ENCODE assay signal across 8 mouse cellular contexts in genomic region chr15:98662198-98662566, GRCm38 (mm10). TPM values are rescaled to one million over a fixed set of nuclear protein-coding genes. Genes with fewer than 3 reads are reported as not detected.
DNase-seq lines count a peak whose midpoint lies in the region; ATAC-seq lines count a peak whose summit lies in the region.

No protein-coding gene starts in this region.

- H3K4me3 ChIP-seq in heart, embryonic 14.5 days (ENCODE audit: control insufficient read depth in 1 of 2, insufficient read depth in 1 of 2, low read depth in 1 of 2, low read length in 2 of 2): peak overlapping the region; percentile 68 to 89
- H3K4me3 ChIP-seq in forebrain, embryonic 14.5 days (ENCODE audit: low read depth, low read length): peak overlapping the region; percentile 84
- H3K4me3 ChIP-seq in liver, embryonic 13.5 days (replicated peaks): peak overlapping the region; percentile 77
- H3K4me3 ChIP-seq in stomach, embryonic 15.5 days (replicated peaks): peak overlapping the region; percentile 70

- 1% methylated on average over 14 of the region's 14 CpGs for WGBS in heart, embryonic 14.5 days
- under 1% methylated on average over 14 of the region's 14 CpGs for WGBS in forebrain, embryonic 14.5 days
- under 1% methylated on average over 14 of the region's 14 CpGs for WGBS in liver, embryonic 13.5 days (ENCODE audit: insufficient replicate concordance)
- under 1% methylated on average over 14 of the region's 14 CpGs for WGBS in stomach, embryonic 15.5 days

- no peak for DNase-seq in heart, postnatal 36 days
- peak; percentile 65 for DNase-seq in NIH3T3 (ENCODE audit: low read depth)
- DNase-seq in forebrain, embryonic 14.5 days (ENCODE audit: low spot score): peak; percentile 49
- peak; percentile 54 for DNase-seq in liver, embryonic 13.5 days
- DNase-seq in right cerebral cortex, adult 2 months (ENCODE audit: low spot score in 2 of 2): no peak
- DNase-seq in thymus, postnatal 25 days: no peak

- no peaks in the 10 kb centered on the region for H3K9me3 ChIP-seq in heart, embryonic 14.5 days (ENCODE audit: control insufficient read depth, low read length)
- H3K9me3 ChIP-seq in forebrain, embryonic 14.5 days (replicated peaks; ENCODE audit: control insufficient read depth, low read length): no peaks in the 10 kb centered on the region
- no peaks in the 10 kb centered on the region for H3K9me3 ChIP-seq in liver, embryonic 13.5 days (replicated peaks)
- H3K9me3 ChIP-seq in stomach, embryonic 15.5 days: no peaks in the 10 kb centered on the region

- H3K4me2 ChIP-seq in heart, embryonic 14.5 days (ENCODE audit: low read length): peak overlapping the region; percentile 90
- peak overlapping the region; percentile 76 for H3K4me2 ChIP-seq in forebrain, embryonic 14.5 days (ENCODE audit: low read length)
- H3K4me2 ChIP-seq in liver, embryonic 13.5 days: peak overlapping the region; percentile 83
- H3K4me2 ChIP-seq in stomach, embryonic 15.5 days: peak overlapping the region; percentile 56

- H3K36me3 ChIP-seq in heart, embryonic 14.5 days (ENCODE audit: control insufficient read depth, insufficient read depth, low read length): peaks cover 28% of the 10 kb centered on the region
- peaks cover 19% of the 10 kb centered on the region for H3K36me3 ChIP-seq in forebrain, embryonic 14.5 days (ENCODE audit: control insufficient read depth, insufficient read depth, low read length)
- peaks cover 34% of the 10 kb centered on the region for H3K36me3 ChIP-seq in liver, embryonic 13.5 days
- H3K36me3 ChIP-seq in stomach, embryonic 15.5 days: peaks cover 23% of the 10 kb centered on the region

- intact Hi-C loops in heart, postnatal 36 days (cut with DNase I): loop anchor here (1.0 to 2.0 kb wide), 2 partner anchors 27 to 169 kb away; partner anchors contain the start of gene Prkag1

- H3K4me1 ChIP-seq in heart, embryonic 14.5 days (ENCODE audit: control insufficient read depth in 2 of 2, insufficient read depth in 2 of 2, low read length in 2 of 2): peaks cover 0 to 15% of the 10 kb centered on the region in 2 experiments; a peak in 2 of 4 replicates
- H3K4me1 ChIP-seq in forebrain, embryonic 14.5 days (ENCODE audit: control insufficient read depth, insufficient read depth, low read length): peaks cover 5% of the 10 kb centered on the region; the same call in 1 of the 2 replicates
- peaks cover 22% of the 10 kb centered on the region for H3K4me1 ChIP-seq in liver, embryonic 13.5 days (replicated peaks)
- 0 out of 2 replicates have a peak, but pooled peaks cover 4% of the 10 kb centered on the region for H3K4me1 ChIP-seq in stomach, embryonic 15.5 days

- H3K9ac ChIP-seq in heart, embryonic 14.5 days (ENCODE audit: low read length): peak overlapping the region; percentile 95
- H3K9ac ChIP-seq in forebrain, embryonic 14.5 days (ENCODE audit: low read length): peak overlapping the region; percentile 93
- H3K9ac ChIP-seq in liver, embryonic 13.5 days: peak overlapping the region; percentile 89
- peak overlapping the region; percentile 76 for H3K9ac ChIP-seq in stomach, embryonic 15.5 days

- no peaks in the 10 kb centered on the region for H3K27me3 ChIP-seq in heart, embryonic 14.5 days (ENCODE audit: control insufficient read depth, insufficient read depth, low read length)
- H3K27me3 ChIP-seq in forebrain, embryonic 14.5 days (replicated peaks; ENCODE audit: control insufficient read depth, insufficient read depth, low read length): no peaks in the 10 kb centered on the region
- H3K27me3 ChIP-seq in liver, embryonic 13.5 days: no peaks in the 10 kb centered on the region
- no peaks in the 10 kb centered on the region for H3K27me3 ChIP-seq in stomach, embryonic 15.5 days (replicated peaks)

- peak overlapping the region; percentile 78 to 90 for H3K27ac ChIP-seq in heart, embryonic 14.5 days (replicated peaks in 1 of 2; ENCODE audit: control insufficient read depth in 1 of 2, insufficient read depth in 1 of 2, low read depth in 2 of 2, low read length in 2 of 2)
- H3K27ac ChIP-seq in forebrain, embryonic 14.5 days (ENCODE audit: low read depth, low read length): peak overlapping the region; percentile 85
- H3K27ac ChIP-seq in liver, embryonic 13.5 days: peak overlapping the region; percentile 88
- peak overlapping the region; percentile 81 for H3K27ac ChIP-seq in stomach, embryonic 15.5 days

- no peak for ATAC-seq in heart, embryonic 14.5 days (ENCODE audit: insufficient number of reproducible peaks, insufficient read depth, low FRiP score, low read depth)
- ATAC-seq in forebrain, embryonic 14.5 days: peak; percentile 6; the same call in 1 of the 2 replicates
- peak; percentile 39 for ATAC-seq in liver, embryonic 13.5 days (ENCODE audit: low read depth)
- no peak; the same call in 1 of the 2 replicates for ATAC-seq in stomach, embryonic 15.5 days (ENCODE audit: insufficient read depth, low FRiP score, low read depth)

RNA-seq across cellular contexts. Expression of gene Ddx23, which starts 0.5 kb away (rescaled TPM):
- polyA plus RNA-seq in heart, embryonic 14.5 days (2014; fragmentation: Nextera tagmentation; extraction: Ambion mirVana): 16.9 and 18.2 TPM in 2 replicates
- 10 to 100 TPM; 51.5 to 65.1 TPM for total RNA-seq in heart, postnatal 36 days (2021)
- polyA plus RNA-seq in forebrain, embryonic 14.5 days (2014; fragmentation: Nextera tagmentation; extraction: Ambion mirVana): 18.2 and 24.3 TPM in 2 replicates
- 14.7 and 15.5 TPM in 2 replicates for polyA plus RNA-seq in liver, embryonic 13.5 days (2015; fragmentation: Nextera tagmentation; extraction: Ambion mirVana)
- 22.9 and 26.8 TPM in 2 replicates for polyA plus RNA-seq in stomach, embryonic 15.5 days (2015; fragmentation: Nextera tagmentation; extraction: Ambion mirVana)

RNA-seq across cellular contexts. Expression of gene Rnd1, which starts 15.1 kb away (rescaled TPM):
- polyA plus RNA-seq in heart, embryonic 14.5 days (2014; fragmentation: Nextera tagmentation; extraction: Ambion mirVana): 0.61 and 1.3 TPM in 2 replicates
- 1 to 10 TPM; 1.1 to 1.4 TPM for total RNA-seq in heart, postnatal 36 days (2021)
- polyA plus RNA-seq in forebrain, embryonic 14.5 days (2014; fragmentation: Nextera tagmentation; extraction: Ambion mirVana): 6.3 and 6.8 TPM in 2 replicates
- 0.35 and 0.37 TPM in 2 replicates for polyA plus RNA-seq in liver, embryonic 13.5 days (2015; fragmentation: Nextera tagmentation; extraction: Ambion mirVana)
- polyA plus RNA-seq in stomach, embryonic 15.5 days (2015; fragmentation: Nextera tagmentation; extraction: Ambion mirVana): 1.3 and 1.4 TPM in 2 replicates

RNA-seq across cellular contexts. Expression of gene Cacnb3, which starts 31.5 kb away (rescaled TPM):
- polyA plus RNA-seq in heart, embryonic 14.5 days (2014; fragmentation: Nextera tagmentation; extraction: Ambion mirVana): 6.1 and 6.6 TPM in 2 replicates
- total RNA-seq in heart, postnatal 36 days (2021): 1 to 10 TPM; 3.3 to 4.0 TPM
- 75.9 and 95.4 TPM in 2 replicates for polyA plus RNA-seq in forebrain, embryonic 14.5 days (2014; fragmentation: Nextera tagmentation; extraction: Ambion mirVana)
- 1.4 and 1.5 TPM in 2 replicates for polyA plus RNA-seq in liver, embryonic 13.5 days (2015; fragmentation: Nextera tagmentation; extraction: Ambion mirVana)
- polyA plus RNA-seq in stomach, embryonic 15.5 days (2015; fragmentation: Nextera tagmentation; extraction: Ambion mirVana): 29.0 and 32.2 TPM in 2 replicates

RNA-seq across cellular contexts. Expression of gene Ccdc65, which starts 45.8 kb away (rescaled TPM):
- 0.42 and 0.89 TPM in 2 replicates for polyA plus RNA-seq in heart, embryonic 14.5 days (2014; fragmentation: Nextera tagmentation; extraction: Ambion mirVana)
- total RNA-seq in heart, postnatal 36 days (2021): under 1 TPM; 0.33 to 0.42 TPM
- polyA plus RNA-seq in forebrain, embryonic 14.5 days (2014; fragmentation: Nextera tagmentation; extraction: Ambion mirVana): 3.2 and 3.3 TPM in 2 replicates
- polyA plus RNA-seq in liver, embryonic 13.5 days (2015; fragmentation: Nextera tagmentation; extraction: Ambion mirVana): 0.06 TPM in 1 of 2 replicates, not detected in the other
- polyA plus RNA-seq in stomach, embryonic 15.5 days (2015; fragmentation: Nextera tagmentation; extraction: Ambion mirVana): 0.84 and 1.1 TPM in 2 replicates

RNA-seq across cellular contexts. Expression of gene Adcy6, which starts 52.3 kb away (rescaled TPM):
- polyA plus RNA-seq in heart, embryonic 14.5 days (2014; fragmentation: Nextera tagmentation; extraction: Ambion mirVana): 35.2 and 43.7 TPM in 2 replicates
- total RNA-seq in heart, postnatal 36 days (2021): 100 to 1,000 TPM; 207 TPM
- 6.4 and 10.4 TPM in 2 replicates for polyA plus RNA-seq in forebrain, embryonic 14.5 days (2014; fragmentation: Nextera tagmentation; extraction: Ambion mirVana)
- 5.2 and 6.2 TPM in 2 replicates for polyA plus RNA-seq in liver, embryonic 13.5 days (2015; fragmentation: Nextera tagmentation; extraction: Ambion mirVana)
- polyA plus RNA-seq in stomach, embryonic 15.5 days (2015; fragmentation: Nextera tagmentation; extraction: Ambion mirVana): 21.9 and 22.5 TPM in 2 replicates

Comparison
In these comparisons a context has a peak if more than half of its experiments do, and no peak if none do; other contexts are left out.
1. ATAC-seq: peak in forebrain, embryonic 14.5 days (single experiment) and liver, embryonic 13.5 days (single experiment); none in heart, embryonic 14.5 days (single experiment) and stomach, embryonic 15.5 days (single experiment).
2. DNase-seq: peak in NIH3T3 (single experiment), forebrain, embryonic 14.5 days (single experiment) and liver, embryonic 13.5 days (single experiment); none in heart, postnatal 36 days (0 of 2), right cerebral cortex, adult 2 months (0 of 2) and thymus, postnatal 25 days (single experiment).
3. Peak in every context shown above with its lines, with median percentiles within 50 percentile points of each other: H3K27ac ChIP-seq, H3K4me2 ChIP-seq, H3K4me3 ChIP-seq and H3K9ac ChIP-seq.